Mouse (Mus musculus) erythroblast, embryonic 14.5 days (primary cell): ENCODE measurements around the gene Pbx2.

Experiments
- GATA1 ChIP-seq: IDR thresholded peaks from 2 replicates; pipeline ENCODE4 v1.6.1; 2012; ENCODE audit warnings: low read length, inconsistent platforms, mixed read lengths
- TAL1 ChIP-seq: IDR thresholded peaks from 3 replicates; pipeline ENCODE4 v1.6.1; 2012; ENCODE audit warnings: low read length, inconsistent platforms, mixed read lengths

DNA sequence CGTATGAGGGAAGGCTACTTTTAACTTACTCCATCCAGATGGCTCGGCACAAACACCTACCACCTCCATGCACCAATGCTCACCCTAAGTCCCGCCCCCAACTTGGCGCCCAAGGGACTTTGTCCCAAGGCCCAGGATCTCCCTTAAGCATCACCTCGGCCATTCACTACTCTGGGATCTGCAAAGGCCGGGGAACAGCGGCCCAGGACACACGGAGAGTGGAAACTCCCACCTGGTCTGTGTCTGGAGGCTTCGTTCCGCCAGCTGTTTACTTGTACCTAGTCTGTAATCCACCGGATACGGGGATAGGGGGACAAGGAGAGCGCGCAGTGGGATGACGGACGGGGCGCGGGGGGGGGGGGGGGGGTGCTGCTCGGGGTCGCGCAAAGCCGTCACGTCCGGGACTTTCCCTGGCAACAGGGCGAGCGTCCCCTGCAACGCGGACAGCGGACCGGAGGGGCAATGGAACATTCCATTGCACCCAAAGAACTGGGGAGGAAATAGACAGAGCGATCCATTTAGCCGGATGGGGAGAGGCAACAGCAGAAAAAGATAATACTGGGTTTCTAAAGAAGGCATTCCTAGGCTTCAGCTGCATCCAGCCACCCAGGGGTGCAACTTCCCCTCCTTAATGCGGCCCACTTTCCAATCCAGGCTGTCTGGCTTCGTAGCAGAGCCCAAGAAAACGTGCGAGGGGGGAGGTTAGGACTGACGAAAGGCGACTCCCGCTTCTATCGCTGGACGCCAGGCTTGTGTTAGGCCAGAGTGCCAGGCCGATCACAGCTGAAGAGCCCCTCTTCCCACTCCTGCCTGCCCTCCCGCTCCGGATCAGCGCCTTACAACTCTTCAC, 36.3 kb downstream of the Pbx2 start:
- TF ChIP-seq TAL1 (no peak), GATA1 (no peak)
